Mouse (Mus musculus) cerebral cortex, adult 2 months (tissue): ENCODE data around the gene Ptpru.

Source experiments
- WGBS: fragments of 180-500 bp; shearing (Covaris S2); methylation state at CpG from one replicate; pipeline ENCODE4 v1.1.7; 2018; 5-methylcytosine and 5-hydroxymethylcytosine counted together

Gene Ptpru

GRCm38 (mm10) chr4:131837872-131838524 is at the start of gene Ptpru:
Gene Ptpru (minus strand): TSS chr4:131838288.
- WGBS, result under 1% methylated on average over 72 of the region's 72 CpGs

DNA sequence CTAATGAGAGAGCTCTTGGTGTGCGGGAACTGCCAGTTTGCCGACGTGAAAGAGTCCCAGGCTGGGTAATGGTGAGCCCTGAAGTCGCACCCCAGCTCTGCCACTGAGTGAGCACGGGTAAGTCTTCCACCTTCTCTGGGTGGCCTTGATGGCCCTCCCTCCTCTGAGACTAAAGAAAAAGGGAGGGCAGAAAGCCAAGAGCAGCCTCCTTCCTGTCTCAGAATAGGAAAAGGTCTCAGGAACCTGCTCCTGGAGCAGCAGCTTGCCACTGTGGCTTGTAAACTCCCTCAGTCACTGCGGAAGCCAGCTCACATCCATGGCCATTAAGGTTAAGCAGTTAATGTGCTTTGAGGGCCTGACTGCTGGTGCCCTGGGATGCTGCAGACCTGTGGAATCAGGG is 47.3 kb upstream of the Ptpru start:
- WGBS, result 48% methylated on average over 6 of the region's 6 CpGs

GRCm38 (mm10) chr4:131883571-131883970 is 45.5 kb upstream of the Ptpru start:
- 56% methylated on average over 6 of the region's 6 CpGs for WGBS

GRCm38 (mm10) chr4:131881306-131881705 is 43.2 kb upstream of the Ptpru start:
- WGBS, result 58% methylated on average over 7 of the region's 7 CpGs

DNA sequence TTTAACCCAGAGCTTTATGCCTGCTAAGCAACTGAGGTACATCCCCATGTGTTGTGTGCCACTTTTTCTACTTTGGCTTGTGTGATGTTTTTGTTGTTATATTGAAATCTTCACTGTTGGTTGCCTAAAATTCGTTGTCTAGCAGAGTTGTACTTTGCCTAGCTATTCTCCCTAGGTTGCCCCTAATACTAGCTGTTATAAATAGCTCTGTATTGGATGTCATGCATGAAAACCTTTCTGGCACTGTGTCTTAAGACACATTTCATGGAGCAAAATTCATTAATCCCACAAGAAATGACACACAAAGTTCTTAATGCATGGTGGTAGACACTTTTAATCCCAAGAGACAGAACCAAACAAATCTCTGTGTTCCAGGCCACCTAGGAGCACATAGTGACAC is 41.6 kb upstream of the Ptpru start:
- 41% methylated on average over 1 of the region's 1 CpGs for WGBS

DNA sequence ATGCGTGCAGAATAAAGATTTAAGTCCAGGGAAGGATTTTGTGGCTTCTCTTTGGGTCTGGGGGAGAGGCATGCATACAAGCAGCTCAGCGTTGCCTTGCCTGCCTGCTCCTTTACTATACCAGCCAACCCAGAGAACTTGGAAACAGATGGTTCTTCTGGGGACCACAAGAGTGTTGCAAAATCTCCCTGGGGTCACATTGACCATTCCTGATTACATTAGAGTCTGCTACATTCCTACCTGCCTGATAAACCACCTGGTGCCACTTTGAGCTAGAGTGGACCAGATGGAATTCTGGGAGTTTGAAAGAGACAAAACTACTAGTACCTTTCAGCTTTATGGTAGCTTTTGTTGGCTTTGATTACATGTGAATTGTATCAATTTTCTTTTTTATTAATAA is 38.7 kb upstream of the Ptpru start:
- WGBS, result 58% methylated on average over 2 of the region's 2 CpGs

DNA sequence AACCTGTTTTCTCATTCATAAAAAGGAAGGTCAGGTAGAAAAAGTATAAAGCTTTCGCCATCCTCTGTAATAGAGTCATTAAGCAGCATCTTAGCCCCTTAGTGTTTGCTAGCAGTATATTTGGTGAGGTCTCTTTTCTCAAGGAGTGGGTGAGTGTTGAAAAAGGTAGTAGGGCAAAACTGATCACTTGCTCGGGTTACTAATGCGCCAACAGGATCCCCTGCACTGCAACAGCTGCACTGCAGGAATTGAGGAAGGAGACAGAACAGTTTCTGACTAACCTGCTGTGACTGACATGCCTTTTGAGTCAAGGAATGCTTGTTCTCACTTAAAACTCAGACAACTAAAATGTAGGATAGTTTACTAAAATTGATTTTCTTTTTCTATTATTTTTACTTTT is 37.2 kb upstream of the Ptpru start:
- WGBS, result 39% methylated on average over 3 of the region's 3 CpGs

- 1% methylated on average over 11 of the region's 11 CpGs for WGBS
Measured at GRCm38 (mm10) chr4:131874567-131874966, 36.5 kb upstream of the Ptpru start.

GRCm38 (mm10) chr4:131874169-131874536 is 36.1 kb upstream of the Ptpru start:
- WGBS, result under 1% methylated on average over 20 of the region's 20 CpGs

GRCm38 (mm10) chr4:131873293-131874168 is 35.4 kb upstream of the Ptpru start, which contains the start of gene Srsf4:
Gene Srsf4 (plus strand): TSS chr4:131873617.
- WGBS, result under 1% methylated on average over 81 of the region's 116 CpGs

- WGBS, result 5% methylated on average over 11 of the region's 11 CpGs
Measured at GRCm38 (mm10) chr4:131872672-131873292, 34.7 kb upstream of the Ptpru start.

- WGBS, result 86% methylated on average over 4 of the region's 4 CpGs
Measured at GRCm38 (mm10) chr4:131861341-131861739, 23.3 kb upstream of the Ptpru start.

- 47% methylated on average over 15 of the region's 15 CpGs for WGBS
Measured at GRCm38 (mm10) chr4:131860492-131861340, 22.6 kb upstream of the Ptpru start.

- WGBS, result 72% methylated on average over 5 of the region's 5 CpGs
Measured at GRCm38 (mm10) chr4:131854950-131855349, 16.9 kb upstream of the Ptpru start.

DNA sequence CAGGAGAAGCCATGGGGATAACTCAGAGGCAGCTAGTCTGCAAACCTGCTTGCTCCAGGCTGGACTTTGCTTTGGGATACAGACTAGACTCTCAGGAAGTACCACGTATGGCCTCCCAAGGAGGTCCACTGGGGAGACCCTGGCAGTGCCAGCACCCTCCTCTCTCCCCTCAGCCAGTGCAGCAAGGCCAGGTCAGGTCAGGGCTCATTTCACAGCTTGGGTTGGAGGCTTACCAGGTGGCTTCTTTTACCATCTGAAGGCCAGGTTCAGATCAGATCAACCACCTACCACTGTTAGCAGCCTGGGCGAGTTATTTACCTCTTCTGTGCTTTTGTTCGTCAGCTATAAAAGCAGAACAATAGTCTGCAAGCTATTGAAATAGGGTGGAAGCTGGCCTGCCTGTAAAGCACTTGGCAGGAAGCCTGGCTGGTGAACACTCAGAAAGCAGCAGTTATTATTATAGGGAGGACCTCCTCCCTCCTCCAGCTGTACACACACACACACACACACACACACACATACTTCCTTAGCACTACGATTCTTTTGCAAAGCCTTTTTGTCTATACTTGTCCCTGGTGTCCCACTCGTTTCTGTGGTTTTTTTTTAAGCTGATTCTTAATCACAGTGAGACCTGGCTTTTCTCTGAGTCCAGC is 12.0 kb upstream of the Ptpru start:
- 17% methylated on average over 5 of the region's 5 CpGs for WGBS

DNA sequence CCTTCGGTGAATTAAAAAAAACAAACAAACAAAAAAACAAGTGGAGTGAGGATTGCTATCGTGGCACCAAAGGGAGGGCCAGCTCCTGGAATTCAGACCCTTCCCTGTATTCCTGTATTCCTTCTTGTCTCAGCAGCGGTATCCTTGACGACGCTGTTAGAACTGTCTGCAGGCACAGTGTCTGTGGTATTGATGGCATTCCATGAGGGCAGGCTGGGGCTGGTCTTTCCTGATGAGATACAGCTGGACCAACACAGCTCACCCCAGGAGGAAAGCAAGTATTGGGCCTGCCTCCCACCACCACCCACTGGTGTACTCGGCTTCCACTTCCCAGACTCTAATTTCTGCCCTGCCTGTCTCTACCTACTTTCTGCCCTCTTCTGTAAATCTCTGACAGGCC is 10.0 kb upstream of the Ptpru start:
- WGBS, result 74% methylated on average over 6 of the region's 6 CpGs

GRCm38 (mm10) chr4:131845991-131846778 is 8.1 kb upstream of the Ptpru start:
- 86% methylated on average over 8 of the region's 8 CpGs for WGBS

DNA sequence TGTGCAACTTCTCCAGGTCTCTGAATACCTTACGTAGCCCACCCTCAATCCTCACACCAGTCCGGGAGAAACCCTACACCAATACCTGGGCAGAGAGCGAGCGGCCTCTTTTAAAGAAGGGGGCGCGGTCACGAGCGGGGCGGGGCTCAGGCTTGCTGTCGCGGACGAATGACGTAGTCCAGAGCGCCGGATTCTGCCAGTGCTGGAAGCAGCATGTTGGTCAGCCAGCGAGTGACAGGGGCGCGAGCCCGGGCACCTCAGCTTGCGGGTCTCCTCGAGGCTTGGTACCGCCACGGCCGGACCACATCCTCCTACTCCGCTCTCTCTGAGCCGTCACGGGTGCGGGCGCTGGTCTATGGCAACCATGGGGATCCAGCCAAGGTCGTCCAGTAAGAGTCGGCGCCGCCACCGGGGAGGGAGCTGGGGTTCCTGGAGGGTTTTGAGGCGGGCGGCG is 5.2 kb upstream of the Ptpru start, which contains the start of gene Mecr:
Mecr (plus strand) TSS at position 181 of the 454 bp plus-strand sequence.
- under 1% methylated on average over 37 of the region's 37 CpGs for WGBS

DNA sequence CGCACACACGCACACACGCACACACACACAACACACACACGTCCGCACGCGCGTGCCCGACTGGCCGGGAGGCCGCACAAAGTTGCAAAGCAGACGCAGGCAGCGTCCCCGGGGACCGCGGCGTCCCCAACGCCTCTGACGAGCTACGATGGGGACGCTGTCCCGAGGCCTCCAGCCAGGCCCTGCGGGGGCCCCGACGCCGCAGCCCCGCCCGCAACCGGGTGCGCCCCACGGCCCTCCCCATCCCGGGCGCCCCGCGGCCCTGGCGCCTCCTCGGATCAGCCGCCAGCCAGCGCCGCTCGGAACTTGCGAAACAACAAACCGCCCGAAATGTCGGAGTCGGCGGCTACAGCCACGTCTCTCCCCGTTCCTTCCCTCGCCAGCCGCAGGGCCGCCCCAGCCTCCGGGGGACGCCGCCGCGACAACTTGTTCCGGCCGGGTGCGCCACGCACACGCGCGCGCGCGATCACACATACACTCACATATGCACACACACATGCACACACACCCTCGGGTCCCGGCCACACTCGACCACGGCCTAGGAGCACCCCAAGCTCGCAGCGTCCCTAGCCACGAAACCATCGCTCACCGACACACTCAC is 1.1 kb downstream of the Ptpru start:
- under 1% methylated on average over 76 of the region's 76 CpGs for WGBS
